Comparison of ENCODE assay signal across 9 mouse cellular contexts in the genomic region with DNA sequence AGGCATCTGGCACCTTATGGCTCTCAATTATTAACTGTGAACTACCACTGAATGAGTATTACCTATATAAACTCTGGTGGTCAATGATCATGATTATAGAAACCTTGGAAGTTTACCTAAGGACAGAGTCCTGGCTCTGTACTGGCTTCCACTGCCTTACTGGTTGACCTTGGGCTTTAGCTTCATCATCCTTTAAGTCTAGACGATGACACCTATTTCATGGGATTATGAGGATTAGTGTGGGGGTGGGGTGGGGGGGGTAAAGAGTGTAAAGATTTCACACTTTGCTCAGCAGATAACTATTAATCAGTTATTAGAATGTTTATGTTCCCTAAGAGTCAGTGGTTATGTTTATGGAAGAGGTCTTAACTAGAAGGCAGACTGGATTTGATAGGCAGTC. TPM values are rescaled to one million over a fixed set of nuclear protein-coding genes. Genes with fewer than 3 reads are reported as not detected.
DNase-seq lines count a peak whose midpoint lies in the region; ATAC-seq lines count a peak whose summit lies in the region.
"Had no signal": no experiment of that assay in that cellular context is flagged by ENCODE, and none has a peak within 500 bp of the region (broad histone marks: within the 10 kb centered on the region; RNA-seq: fewer than 3 reads in every experiment).

No protein-coding gene starts in this region.

- peaks cover 15% of the 10 kb centered on the region for H3K36me3 ChIP-seq in lung, embryonic 15.5 days
- peaks cover 27% of the 10 kb centered on the region for H3K36me3 ChIP-seq in forebrain, embryonic 10.5 days (replicated peaks)
- peaks cover 26% of the 10 kb centered on the region for H3K36me3 ChIP-seq in limb, embryonic 10.5 days
- peaks cover 11% of the 10 kb centered on the region for H3K36me3 ChIP-seq in neural tube, embryonic 14.5 days (ENCODE audit: control insufficient read depth, insufficient read depth, low read length)

- peak overlapping the region; percentile 57 for H3K4me2 ChIP-seq in lung, embryonic 15.5 days
- H3K4me2 ChIP-seq in neural tube, embryonic 14.5 days (ENCODE audit: low read depth, low read length), result peak overlapping the region; percentile 83

- DNase-seq in lung, adult 18-20 months, result no peak
- DNase-seq in forebrain, embryonic 10.5 days (ENCODE audit: extremely low spot score, low spot score), result no peak
- no peak for DNase-seq in limb, embryonic 10.5 days (ENCODE audit: low spot score)
- no peak for DNase-seq in adrenal gland, postnatal 25 days
- no peak for DNase-seq in natural killer cell, adult 2 months (ENCODE audit: low spot score in 2 of 2)
- DNase-seq in gastrocnemius, postnatal 4 days (ENCODE audit: low spot score in 2 of 2), result no peak

- no peaks in the 10 kb centered on the region for H3K9me3 ChIP-seq in lung, embryonic 15.5 days
- H3K9me3 ChIP-seq in forebrain, embryonic 10.5 days, result no peaks in the 10 kb centered on the region
- H3K9me3 ChIP-seq in limb, embryonic 10.5 days (replicated peaks), result no peaks in the 10 kb centered on the region
- H3K9me3 ChIP-seq in neural tube, embryonic 14.5 days (ENCODE audit: control insufficient read depth, low read length), result no peaks in the 10 kb centered on the region

- ATAC-seq in lung, embryonic 15.5 days (ENCODE audit: borderline replicate concordance, extremely low read depth, low FRiP score, low TSS enrichment), result no peak
- peak; percentile 1; the same call in 1 of the 2 replicates for ATAC-seq in neural tube, embryonic 14.5 days (ENCODE audit: low read depth)

- 28% methylated on average over 1 of the region's 1 CpGs for WGBS in lung, embryonic 15.5 days
- WGBS in forebrain, embryonic 10.5 days, result 39% methylated on average over 1 of the region's 1 CpGs
- WGBS in limb, embryonic 10.5 days, result 65% methylated on average over 1 of the region's 1 CpGs
- WGBS in neural tube, embryonic 14.5 days, result 59% methylated on average over 1 of the region's 1 CpGs

- peak overlapping the region; percentile 71; the same call in 1 of the 2 replicates for H3K9ac ChIP-seq in lung, embryonic 15.5 days
- peak overlapping the region; percentile 90; the same call in 1 of the 2 replicates for H3K9ac ChIP-seq in neural tube, embryonic 14.5 days (replicated peaks; ENCODE audit: low read depth, low read length)

- peak overlapping the region; percentile 84 for H3K27ac ChIP-seq in lung, embryonic 15.5 days
- H3K27ac ChIP-seq in forebrain, embryonic 10.5 days, result peak overlapping the region; percentile 97
- H3K27ac ChIP-seq in limb, embryonic 10.5 days, result peak overlapping the region; percentile 99; the same call in 1 of the 2 replicates
- peak overlapping the region; percentile 92 for H3K27ac ChIP-seq in neural tube, embryonic 14.5 days (ENCODE audit: low read depth, low read length)

- peak overlapping the region; percentile 67 for H3K4me3 ChIP-seq in lung, embryonic 15.5 days
- peak overlapping the region; percentile 97 for H3K4me3 ChIP-seq in forebrain, embryonic 10.5 days
- H3K4me3 ChIP-seq in limb, embryonic 10.5 days, result peak overlapping the region; percentile 96
- peak overlapping the region; percentile 91 for H3K4me3 ChIP-seq in neural tube, embryonic 14.5 days (ENCODE audit: low read depth, low read length)

- no peaks in the 10 kb centered on the region for H3K27me3 ChIP-seq in lung, embryonic 15.5 days
- no peaks in the 10 kb centered on the region for H3K27me3 ChIP-seq in forebrain, embryonic 10.5 days (ENCODE audit: poor library complexity, severe bottlenecking)
- H3K27me3 ChIP-seq in limb, embryonic 10.5 days (ENCODE audit: low read depth, poor library complexity, severe bottlenecking), result no peaks in the 10 kb centered on the region
- peaks cover 3% of the 10 kb centered on the region; the same call in 1 of the 2 replicates for H3K27me3 ChIP-seq in neural tube, embryonic 14.5 days (ENCODE audit: control insufficient read depth, insufficient read depth, low read length)

- H3K4me1 ChIP-seq in lung, embryonic 15.5 days, result peaks cover 15% of the 10 kb centered on the region
- H3K4me1 ChIP-seq in forebrain, embryonic 10.5 days, result peaks cover 20% of the 10 kb centered on the region
- H3K4me1 ChIP-seq in limb, embryonic 10.5 days, result peaks cover 11% of the 10 kb centered on the region
- peaks cover 11% of the 10 kb centered on the region for H3K4me1 ChIP-seq in neural tube, embryonic 14.5 days (ENCODE audit: control insufficient read depth, insufficient read depth, low read length)

RNA-seq across cellular contexts. Expression of gene Cct4, which starts 0.5 kb away (rescaled TPM):
- 265 and 271 TPM in 2 replicates for polyA plus RNA-seq in lung, embryonic 15.5 days (2015; fragmentation: Nextera tagmentation; extraction: Ambion mirVana)
- 422 and 434 TPM in 2 replicates for polyA plus RNA-seq in forebrain, embryonic 10.5 days (2016; fragmentation: Nextera tagmentation; extraction: Ambion mirVana)
- 402 and 453 TPM in 2 replicates for polyA plus RNA-seq in limb, embryonic 10.5 days (2016; fragmentation: Nextera tagmentation; extraction: Ambion mirVana)
- polyA plus RNA-seq in neural tube, embryonic 14.5 days (2014; fragmentation: Nextera tagmentation; extraction: Ambion mirVana), result 291 and 314 TPM in 2 replicates
- total RNA-seq in adrenal gland, postnatal 25 days (2021), result 154 and 188 TPM in 2 replicates
- total RNA-seq in gastrocnemius, postnatal 4 days (2021), result 100 to 1,000 TPM; 146 to 158 TPM

RNA-seq across cellular contexts. Expression of gene Commd1, which starts 7.6 kb away (rescaled TPM):
- 368 and 400 TPM in 2 replicates for polyA plus RNA-seq in lung, embryonic 15.5 days (2015; fragmentation: Nextera tagmentation; extraction: Ambion mirVana)
- 385 and 388 TPM in 2 replicates for polyA plus RNA-seq in forebrain, embryonic 10.5 days (2016; fragmentation: Nextera tagmentation; extraction: Ambion mirVana)
- 376 and 399 TPM in 2 replicates for polyA plus RNA-seq in limb, embryonic 10.5 days (2016; fragmentation: Nextera tagmentation; extraction: Ambion mirVana)
- polyA plus RNA-seq in neural tube, embryonic 14.5 days (2014; fragmentation: Nextera tagmentation; extraction: Ambion mirVana), result 230 and 258 TPM in 2 replicates
- total RNA-seq in adrenal gland, postnatal 25 days (2021), result 97.9 and 109 TPM in 2 replicates
- 100 to 1,000 TPM; 139 to 159 TPM for total RNA-seq in gastrocnemius, postnatal 4 days (2021)

RNA-seq across cellular contexts. Expression of gene Gm28048, which starts 7.9 kb away (rescaled TPM):
- polyA plus RNA-seq in lung, embryonic 15.5 days (2015; fragmentation: Nextera tagmentation; extraction: Ambion mirVana), result 14.6 and 16.3 TPM in 2 replicates
- 4.3 and 4.4 TPM in 2 replicates for polyA plus RNA-seq in forebrain, embryonic 10.5 days (2016; fragmentation: Nextera tagmentation; extraction: Ambion mirVana)
- polyA plus RNA-seq in limb, embryonic 10.5 days (2016; fragmentation: Nextera tagmentation; extraction: Ambion mirVana), result 4.1 and 5.2 TPM in 2 replicates
- polyA plus RNA-seq in neural tube, embryonic 14.5 days (2014; fragmentation: Nextera tagmentation; extraction: Ambion mirVana), result 1.7 and 5.9 TPM in 2 replicates
- 52.3 and 54.2 TPM in 2 replicates for total RNA-seq in adrenal gland, postnatal 25 days (2021)
- 1 to 10 TPM; 5.5 to 6.5 TPM for total RNA-seq in gastrocnemius, postnatal 4 days (2021)
- polyA plus RNA-seq: small intestine, adult 2 months had no signal

RNA-seq across cellular contexts. Expression of gene Fam161a, which starts 17.5 kb away (rescaled TPM):
- 5.5 and 5.8 TPM in 2 replicates for polyA plus RNA-seq in lung, embryonic 15.5 days (2015; fragmentation: Nextera tagmentation; extraction: Ambion mirVana)
- 1.8 and 2.2 TPM in 2 replicates for polyA plus RNA-seq in forebrain, embryonic 10.5 days (2016; fragmentation: Nextera tagmentation; extraction: Ambion mirVana)
- polyA plus RNA-seq in limb, embryonic 10.5 days (2016; fragmentation: Nextera tagmentation; extraction: Ambion mirVana), result 0.78 and 1.6 TPM in 2 replicates
- polyA plus RNA-seq in neural tube, embryonic 14.5 days (2014; fragmentation: Nextera tagmentation; extraction: Ambion mirVana), result 4.1 and 4.2 TPM in 2 replicates
- total RNA-seq in adrenal gland, postnatal 25 days (2021), result 18.6 and 22.4 TPM in 2 replicates
- total RNA-seq in gastrocnemius, postnatal 4 days (2021), result 1 to 10 TPM; 3.1 to 4.0 TPM
- polyA plus RNA-seq: small intestine, adult 2 months had no signal

RNA-seq across cellular contexts. Expression of gene Zrsr1, which starts 18.0 kb away (rescaled TPM):
- 2.8 and 2.9 TPM in 2 replicates for polyA plus RNA-seq in lung, embryonic 15.5 days (2015; fragmentation: Nextera tagmentation; extraction: Ambion mirVana)
- 2.4 and 2.8 TPM in 2 replicates for polyA plus RNA-seq in forebrain, embryonic 10.5 days (2016; fragmentation: Nextera tagmentation; extraction: Ambion mirVana)
- 2.2 and 2.4 TPM in 2 replicates for polyA plus RNA-seq in limb, embryonic 10.5 days (2016; fragmentation: Nextera tagmentation; extraction: Ambion mirVana)
- polyA plus RNA-seq in neural tube, embryonic 14.5 days (2014; fragmentation: Nextera tagmentation; extraction: Ambion mirVana), result 9.1 and 9.8 TPM in 2 replicates
- total RNA-seq in adrenal gland, postnatal 25 days (2021), result 30.7 and 31.0 TPM in 2 replicates
- total RNA-seq in gastrocnemius, postnatal 4 days (2021), result 10 to 100 TPM in 1 of 2 experiments, 1 to 10 TPM in 1; 9.2 to 11.4 TPM
